Mouse (Mus musculus) left cerebral cortex, postnatal 36 days (tissue): Measurements from ENCODE around the gene Rnf103. TPM values are rescaled to one million over a fixed set of nuclear protein-coding genes. Genes with fewer than 3 reads are reported as not detected.
A peak's percentile ranks its signal among the peaks of the same experiment; 100 is the strongest.
"Not testable (repeated sequence)": the region's sequence is repeated elsewhere in the genome, so short reads cannot be mapped to it uniquely, and the experiment has no call there.

ENCODE experiments used
- DNase-seq, 2 experiments: peaks; one replicate each; pipeline ENCODE4 v3.0.0; 2021 to 2022; ENCODE audit warnings: low spot score in 2 of 2, mixed read lengths in 1 of 2
- intact Hi-C: fragments of 180-260 bp; cut with DNase I; formaldehyde crosslinking; loops from one replicate; pipeline ENCODE4 v1.15.1; 2025
- total RNA-seq, 2 experiments: library from RNA; stranded (reverse); gene quantifications; 2 replicates each; pipeline ENCODE4 v1.2.3; 2021

Rnf103 gene
- 10 to 100 TPM; 51.0 to 51.4 TPM for total RNA-seq

DNA sequence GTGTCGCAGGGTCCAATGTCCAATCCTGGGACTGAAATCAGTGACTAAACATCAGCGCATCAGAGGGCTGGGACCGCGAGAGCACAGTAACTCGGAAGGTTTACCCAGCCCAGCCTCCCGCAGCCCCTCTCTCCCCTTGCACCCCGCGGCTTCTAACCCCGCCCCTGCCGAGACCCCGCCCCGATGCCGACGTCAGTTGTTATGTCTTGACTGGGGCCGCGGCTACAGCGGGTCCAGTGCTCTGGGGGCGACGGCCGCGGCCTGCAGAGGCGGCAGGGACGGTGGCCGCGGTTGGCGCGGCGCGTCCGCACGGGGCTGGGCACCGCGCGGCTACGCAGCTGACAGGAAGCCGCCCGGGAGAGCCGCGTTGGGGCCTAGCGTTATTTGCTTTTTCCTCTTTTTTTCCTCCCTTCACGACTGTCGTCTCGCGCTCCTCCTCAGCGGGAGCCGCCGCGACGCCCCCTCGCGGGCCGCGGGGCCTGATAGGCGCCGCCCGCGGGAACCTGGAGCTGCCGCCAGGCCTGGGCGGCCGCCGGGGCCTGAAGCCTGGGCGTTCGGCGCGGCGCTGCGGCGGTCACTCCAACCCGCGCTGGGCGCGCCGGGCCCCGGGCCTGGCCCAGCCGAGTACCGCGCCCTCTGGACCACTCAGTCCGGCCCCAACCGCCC lies at the start of gene Rnf103:
Rnf103 (plus strand) TSS at position 220 of the 666 bp plus-strand sequence.
- intact Hi-C loops: loop anchor here (1.0 to 5.0 kb wide), 3 partner anchors 48 to 138 kb away; partner anchors contain the start of genes Chmp3, Kdm3a and Rmnd5a
- peak; percentile 87 to 88 for DNase-seq

GRCm38 (mm10) chr6:71444756-71445155 lies 48.9 kb upstream of the Rnf103 start:
- no peak for DNase-seq
- intact Hi-C loops: loop anchor here (5.0 to 10.0 kb wide), 2 partner anchors 98 to 360 kb away; partner anchors contain the start of gene Chmp3

DNA sequence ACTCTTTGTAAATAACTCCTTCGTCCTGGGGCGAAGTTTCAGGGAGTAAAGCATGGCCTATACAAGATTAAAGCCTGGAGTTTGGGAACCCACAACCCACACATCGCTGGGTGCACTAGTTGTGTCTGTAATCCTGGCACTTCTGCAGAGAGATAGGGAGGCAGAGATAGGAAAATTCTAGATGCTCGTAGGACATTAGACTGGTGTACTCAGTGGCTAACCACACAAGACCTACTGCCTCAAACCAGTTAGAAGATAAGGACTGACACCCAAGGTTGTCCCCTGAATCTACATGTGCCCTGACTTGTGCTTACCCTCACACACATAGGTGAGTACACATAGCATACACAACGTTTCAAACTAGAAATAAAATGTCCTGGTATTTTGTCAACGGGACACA lies 48.1 kb upstream of the Rnf103 start:
- intact Hi-C loops: loop anchor here (10.0 kb wide), 1 partner anchor 359 kb away; no protein-coding TSS in a partner anchor
- DNase-seq: no peak

DNA sequence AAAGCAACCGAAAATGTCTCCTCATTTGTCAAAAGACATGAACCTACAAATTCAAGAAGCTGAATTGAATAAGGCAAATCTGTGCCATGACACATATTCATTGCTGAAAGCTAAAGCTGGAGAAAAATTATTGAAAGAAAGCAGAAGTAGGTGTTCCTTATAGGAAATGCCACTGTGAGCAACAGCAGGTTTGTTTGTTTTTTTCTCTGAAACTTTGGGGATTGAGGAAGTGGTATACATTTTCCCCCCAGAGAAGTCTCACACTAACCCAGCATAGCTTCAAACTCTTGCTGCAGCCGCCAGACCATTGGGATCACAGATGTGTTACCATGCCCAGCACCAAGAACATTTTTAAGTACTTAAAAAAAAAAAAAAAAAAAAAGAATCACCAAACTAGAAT lies 40.9 kb upstream of the Rnf103 start:
- intact Hi-C loops: no loop called here
- no peak for DNase-seq

DNA sequence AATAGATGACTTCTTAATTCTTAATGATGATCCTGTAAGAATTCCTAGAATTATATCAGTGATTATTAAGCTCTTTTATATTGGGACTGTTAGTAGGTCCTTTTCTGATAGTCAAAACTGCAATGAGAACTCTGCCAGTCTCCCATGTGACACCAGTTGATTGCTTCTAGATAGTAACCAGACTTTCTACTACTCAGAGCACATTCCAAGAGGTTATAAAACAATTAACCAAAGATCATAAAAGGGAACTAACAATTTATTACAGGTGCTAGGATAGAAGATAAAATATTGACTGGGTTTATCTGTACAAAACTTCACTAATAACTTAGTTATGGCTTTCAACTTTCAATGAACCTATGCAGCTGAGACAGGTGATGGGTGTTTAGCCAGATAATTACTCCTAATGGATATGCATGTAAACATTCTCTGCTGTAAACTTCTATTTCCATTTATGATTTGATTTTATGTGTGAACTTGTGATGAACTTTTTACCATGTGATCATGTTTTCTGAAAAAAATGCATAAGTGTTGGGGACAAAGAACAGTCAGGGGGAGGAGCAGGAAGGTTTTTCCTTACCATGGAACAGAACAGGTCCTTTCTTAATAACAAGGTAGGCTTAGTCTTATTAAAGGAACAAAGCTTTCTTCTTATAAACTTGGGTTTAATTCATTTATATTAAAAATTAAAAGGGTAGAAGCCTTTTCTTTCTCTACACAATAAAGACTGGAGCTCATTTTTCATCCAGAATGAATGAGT lies 39.5 kb upstream of the Rnf103 start:
- DNase-seq, intact Hi-C loops: not testable (repeated sequence)

GRCm38 (mm10) chr6:71457956-71458608 lies 35.6 kb upstream of the Rnf103 start:
- intact Hi-C loops: no loop called here
- DNase-seq: no peak

DNA sequence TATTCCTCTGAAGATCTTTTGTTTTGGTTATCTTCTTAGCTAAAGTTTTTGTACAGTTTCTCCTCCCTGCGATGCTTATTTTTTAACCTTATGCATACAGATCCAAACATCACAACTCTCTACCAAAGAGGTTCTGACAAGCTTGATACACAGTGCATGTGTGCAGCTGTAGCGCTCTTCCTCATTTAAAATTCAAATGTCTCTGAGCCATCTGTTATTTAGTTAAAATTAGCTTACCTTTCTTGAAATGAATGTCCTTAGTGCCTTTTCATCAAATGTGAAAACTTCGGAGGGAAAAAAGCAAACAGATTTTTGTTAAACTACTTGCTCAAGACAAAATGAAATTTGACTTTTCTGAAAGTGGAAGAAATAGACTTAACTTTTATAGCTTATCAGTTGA lies 28.5 kb upstream of the Rnf103 start:
- DNase-seq: no peak
- intact Hi-C loops: no loop called here

DNA sequence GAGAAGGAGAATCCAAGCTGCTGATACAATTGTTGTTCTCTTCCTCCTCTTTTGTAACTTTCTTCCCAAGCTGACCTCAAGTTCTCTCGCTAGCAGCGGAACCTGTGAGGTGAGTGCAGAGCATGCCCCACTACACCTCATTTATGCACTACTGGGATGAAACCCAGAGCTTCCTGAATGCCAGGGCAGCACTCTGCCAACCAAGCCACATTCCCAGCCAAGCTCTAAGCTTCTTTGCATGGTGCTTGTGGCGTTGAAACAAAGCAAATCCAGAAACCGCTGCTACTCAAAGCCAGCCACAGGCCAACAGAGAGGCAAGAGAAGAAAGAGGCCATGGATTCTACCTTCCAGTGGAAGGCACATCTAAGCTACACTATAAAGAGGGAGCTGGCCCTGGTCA lies 25.9 kb upstream of the Rnf103 start:
- intact Hi-C loops: no loop called here
- no peak for DNase-seq

DNA sequence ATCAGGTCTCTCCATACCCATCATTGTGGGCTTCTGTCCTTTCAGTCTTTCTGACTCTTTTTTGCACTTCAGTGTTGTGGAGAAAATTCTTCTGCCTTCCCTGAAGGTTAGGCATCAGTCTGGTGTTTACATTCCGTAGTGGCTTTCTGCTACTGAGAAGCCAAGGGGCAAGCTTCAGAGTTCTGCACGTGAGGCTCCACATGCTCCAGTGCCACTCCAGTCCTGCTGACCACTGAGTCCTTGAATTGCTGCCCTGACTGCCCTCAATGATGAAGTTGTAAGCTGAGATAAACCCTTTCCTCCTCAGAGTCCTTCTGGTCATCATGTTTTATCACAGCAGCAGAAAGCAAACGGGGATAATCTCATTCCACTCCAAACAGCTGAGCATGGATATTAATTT lies 24.4 kb upstream of the Rnf103 start:
- intact Hi-C loops: no loop called here
- DNase-seq: no peak

DNA sequence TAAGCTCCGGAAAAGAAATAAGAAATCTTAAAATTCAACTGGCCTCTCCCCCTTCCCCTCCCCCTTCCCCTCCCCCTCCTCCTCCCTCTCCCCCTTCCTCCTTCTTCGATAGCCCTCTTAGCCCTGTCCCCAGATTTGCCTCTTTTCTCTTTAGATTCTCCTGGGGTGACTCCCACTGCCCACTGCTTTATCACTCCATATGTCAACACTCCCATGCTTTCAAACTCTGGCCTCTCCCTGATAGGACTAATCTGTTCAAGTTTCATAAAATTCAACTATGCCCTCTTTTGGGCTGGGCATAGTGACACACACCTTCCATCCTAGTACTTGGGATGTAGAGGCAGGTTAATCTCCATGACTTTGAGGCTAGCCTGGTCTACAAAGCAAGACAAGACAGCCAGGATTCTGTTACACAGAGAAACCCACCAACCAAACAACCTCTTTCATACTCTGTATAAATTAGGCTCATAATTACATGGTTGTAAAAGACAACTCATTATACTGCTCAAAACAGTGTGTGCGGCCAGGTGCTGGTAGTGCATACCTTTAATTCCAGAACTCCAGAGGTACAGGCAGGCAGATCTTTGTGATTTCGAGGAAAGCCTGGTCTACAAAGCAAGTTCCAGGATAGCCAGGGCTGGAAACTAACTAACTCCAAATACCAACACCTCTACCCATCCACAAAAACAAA lies 21.7 kb upstream of the Rnf103 start:
- intact Hi-C loops: no loop called here
- DNase-seq: no peak

- no peak for DNase-seq
- intact Hi-C loops: no loop called here
Measured at GRCm38 (mm10) chr6:71472786-71473185, 20.9 kb upstream of the Rnf103 start.

GRCm38 (mm10) chr6:71475604-71476003 lies 18.1 kb upstream of the Rnf103 start:
- no peak for DNase-seq
- intact Hi-C loops: no loop called here

GRCm38 (mm10) chr6:71476783-71477182 lies 16.9 kb upstream of the Rnf103 start:
- intact Hi-C loops: no loop called here
- DNase-seq: no peak

GRCm38 (mm10) chr6:71478816-71479568 lies 14.7 kb upstream of the Rnf103 start:
- intact Hi-C loops, DNase-seq: not testable (repeated sequence)

GRCm38 (mm10) chr6:71479588-71479987 lies 14.1 kb upstream of the Rnf103 start:
- DNase-seq, intact Hi-C loops: not testable (repeated sequence)

DNA sequence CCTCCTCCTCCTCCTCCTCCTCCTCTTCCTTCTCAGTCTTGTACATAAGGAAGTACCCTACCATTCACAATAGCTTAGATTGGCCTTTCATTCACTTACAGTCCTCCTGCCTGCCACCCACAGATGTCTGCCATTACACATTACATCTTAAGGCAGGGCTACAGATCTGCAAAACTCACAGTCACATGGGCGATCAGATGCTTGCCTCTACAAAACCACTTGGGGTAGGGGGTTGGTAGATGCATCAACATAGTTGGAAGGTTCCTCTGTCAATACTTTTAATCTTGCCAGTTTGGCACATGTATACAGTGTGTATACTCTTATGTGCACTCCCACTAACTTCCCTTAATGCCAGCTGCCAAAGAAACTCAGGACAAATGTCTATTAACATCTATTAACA lies 13.6 kb upstream of the Rnf103 start:
- DNase-seq: no peak
- intact Hi-C loops: no loop called here

DNA sequence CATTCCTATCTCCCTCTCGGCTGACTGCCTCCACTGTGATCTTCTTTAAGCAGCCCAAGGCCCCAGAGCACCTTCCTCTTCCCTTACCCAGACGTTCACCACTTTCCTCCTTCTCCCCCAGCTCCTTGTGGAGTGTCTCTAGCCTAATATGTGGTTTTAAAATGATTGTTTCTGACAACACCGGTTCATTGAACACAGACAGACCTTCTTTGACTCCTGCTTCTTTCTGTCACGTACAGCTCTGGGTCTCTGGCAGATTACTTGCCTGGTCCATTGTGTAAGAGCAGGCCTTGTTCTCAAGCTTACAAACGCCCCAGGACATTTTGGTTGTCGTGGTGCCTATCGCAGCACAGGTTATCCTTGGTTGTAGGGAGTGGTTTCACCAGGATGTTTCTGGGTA lies 12.6 kb upstream of the Rnf103 start:
- DNase-seq: no peak
- intact Hi-C loops: no loop called here

- DNase-seq: no peak
- intact Hi-C loops: no loop called here
Measured at GRCm38 (mm10) chr6:71485246-71485645, 8.4 kb upstream of the Rnf103 start.

DNA sequence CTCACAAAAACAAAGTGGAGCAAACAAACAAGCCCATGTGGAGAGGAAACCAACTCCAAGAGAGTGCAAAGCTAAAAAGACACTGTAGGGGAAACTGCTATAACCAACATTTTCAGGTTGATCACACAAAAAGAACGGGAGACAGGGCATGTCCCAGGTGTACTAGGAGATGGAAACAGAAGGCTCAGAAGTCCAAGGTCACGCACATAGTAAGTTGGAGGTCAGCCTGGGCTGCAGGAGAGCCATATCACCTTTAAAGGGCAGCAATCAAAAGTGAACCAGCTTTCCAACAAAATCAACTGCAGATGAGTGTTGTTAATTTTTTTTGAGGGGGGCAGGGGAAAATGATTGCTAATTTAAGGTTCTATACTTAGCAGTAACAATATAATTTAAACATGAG lies 7.5 kb upstream of the Rnf103 start:
- DNase-seq: no peak
- intact Hi-C loops: no loop called here
